Mouse (Mus musculus) heart, postnatal 0 days (tissue): ENCODE measurements around the gene Hist1h3e.

Source experiments
- CTCF ChIP-seq: IDR thresholded peaks from 2 replicates; pipeline ENCODE4 v1.5.1; 2016; ENCODE audit warnings: antibody characterized with exemption, control low read depth, low read depth
- EP300 ChIP-seq: IDR thresholded peaks from 2 replicates; pipeline ENCODE4 v1.6.1; 2016; ENCODE audit warnings: antibody characterized with exemption, low read depth

GRCm38 (mm10) chr13:23554393-23554792 lies 7.8 kb downstream of the Hist1h3e start:
- no peak for TF ChIP-seq CTCF
- no peak for TF ChIP-seq EP300
